Mouse (Mus musculus): ENCODE data around the gene Ryr2. TPM values are rescaled to one million over a fixed set of nuclear protein-coding genes. Genes with fewer than 3 reads are reported as not detected.
A peak's percentile ranks its signal among the peaks of the same experiment; 100 is the strongest.
"Not testable (repeated sequence)": the region's sequence is repeated elsewhere in the genome, so short reads cannot be mapped to it uniquely, and the experiment has no call there.

Gene Ryr2
- total RNA-seq (2021), result 1,000 to 10,000 TPM in 1 of 2 experiments, 100 to 1,000 TPM in 1; 936 to 1,019 TPM

- DNase-seq (ENCODE audit: low spot score), result peak; percentile 28
- intact Hi-C loops (cut with DNase I), result loop anchor here (2.0 kb wide), 1 partner anchor 20 kb away; no protein-coding TSS in a partner anchor
These were observed at the start of gene Ryr2 for GRCm38 (mm10) chr13:12106662-12107632. TSS of gene Ryr2 (minus strand) at chr13:12106945.

- DNase-seq (ENCODE audit: low spot score), result no peak
- intact Hi-C loops (cut with DNase I), result no loop called here
These were observed 47.2 kb upstream of the Ryr2 start for GRCm38 (mm10) chr13:12153922-12154321.

- no peak for DNase-seq (ENCODE audit: low spot score)
- intact Hi-C loops (cut with DNase I), result no loop called here
These were observed 40.3 kb upstream of the Ryr2 start for GRCm38 (mm10) chr13:12146918-12147507.

GRCm38 (mm10) chr13:12146402-12146801 lies 39.7 kb upstream of the Ryr2 start:
- no peak for DNase-seq (ENCODE audit: low spot score)
- intact Hi-C loops (cut with DNase I), result no loop called here

GRCm38 (mm10) chr13:12143347-12143746 lies 36.6 kb upstream of the Ryr2 start:
- no peak for DNase-seq (ENCODE audit: low spot score)
- intact Hi-C loops (cut with DNase I), result no loop called here

GRCm38 (mm10) chr13:12136461-12136860 lies 29.7 kb upstream of the Ryr2 start:
- DNase-seq (ENCODE audit: low spot score); intact Hi-C loops (cut with DNase I): not testable (repeated sequence)

- intact Hi-C loops (cut with DNase I), result no loop called here
- DNase-seq (ENCODE audit: low spot score), result peak; percentile 58
These were observed 26.8 kb upstream of the Ryr2 start for GRCm38 (mm10) chr13:12133549-12133948.

GRCm38 (mm10) chr13:12132160-12132710 lies 25.5 kb upstream of the Ryr2 start:
- DNase-seq (ENCODE audit: low spot score), result no peak
- intact Hi-C loops (cut with DNase I), result no loop called here

- DNase-seq (ENCODE audit: low spot score), result no peak
- intact Hi-C loops (cut with DNase I), result no loop called here
These were observed 22.4 kb upstream of the Ryr2 start for GRCm38 (mm10) chr13:12129121-12129520.

GRCm38 (mm10) chr13:12126099-12126498 lies 19.4 kb upstream of the Ryr2 start:
- intact Hi-C loops (cut with DNase I), result loop anchor here (2.0 kb wide), 1 partner anchor 19 kb away; the partner anchor contains the start of gene Ryr2
- no peak for DNase-seq (ENCODE audit: low spot score)

- intact Hi-C loops (cut with DNase I), result no loop called here
- peak; percentile 54 for DNase-seq (ENCODE audit: low spot score)
These were observed 18.3 kb upstream of the Ryr2 start for GRCm38 (mm10) chr13:12124940-12125540.

- DNase-seq (ENCODE audit: low spot score), result no peak
- intact Hi-C loops (cut with DNase I), result no loop called here
These were observed 8.8 kb upstream of the Ryr2 start for GRCm38 (mm10) chr13:12115551-12115950.

- DNase-seq (ENCODE audit: low spot score), result no peak
- intact Hi-C loops (cut with DNase I), result no loop called here
These were observed 8.1 kb upstream of the Ryr2 start for GRCm38 (mm10) chr13:12114816-12115215.

- no peak for DNase-seq (ENCODE audit: low spot score)
- intact Hi-C loops (cut with DNase I), result no loop called here
These were observed 2.2 kb upstream of the Ryr2 start for GRCm38 (mm10) chr13:12108955-12109354.

- intact Hi-C loops (cut with DNase I), result loop anchor here (2.0 kb wide), 1 partner anchor 21 kb away; no protein-coding TSS in a partner anchor
- no peak for DNase-seq (ENCODE audit: low spot score)
These were observed 716 bp downstream of the Ryr2 start for GRCm38 (mm10) chr13:12105830-12106628.

GRCm38 (mm10) chr13:12105231-12105829 lies 1.4 kb downstream of the Ryr2 start:
- DNase-seq (ENCODE audit: low spot score), result no peak
- intact Hi-C loops (cut with DNase I), result no loop called here

- DNase-seq (ENCODE audit: low spot score), result no peak
- intact Hi-C loops (cut with DNase I), result no loop called here
These were observed 2.4 kb downstream of the Ryr2 start for GRCm38 (mm10) chr13:12104318-12104717.

GRCm38 (mm10) chr13:12103017-12103416 lies 3.7 kb downstream of the Ryr2 start:
- no peak for DNase-seq (ENCODE audit: low spot score)
- intact Hi-C loops (cut with DNase I), result no loop called here

- intact Hi-C loops (cut with DNase I), result no loop called here
- DNase-seq (ENCODE audit: low spot score), result no peak
These were observed 7.3 kb downstream of the Ryr2 start for GRCm38 (mm10) chr13:12099446-12099845.

All from heart, postnatal 25 days (tissue).